Mouse (Mus musculus): ENCODE results near the gene Ccnyl1. TPM values are rescaled to one million over a fixed set of nuclear protein-coding genes. Genes with fewer than 3 reads are reported as not detected.

The Ccnyl1 gene
- total and polyA plus RNA-seq, 3 experiments = 2.8 to 9.0 (median 5.3) TPM

GRCm38 (mm10) chr1:64732637-64733200 lies 42.5 kb downstream of the Ccnyl1 start:
- Histone ChIP-seq H3K27ac (ENCODE audit: insufficient read depth, low read depth) (no peak overlapping the region), H3K9me3 (replicated peaks; ENCODE audit: low read length) (peaks cover 14% of the 10 kb centered on the region), H3K4me2 (ENCODE audit: insufficient read depth, low read depth, poor library complexity, severe bottlenecking) (no peak overlapping the region), H3K27me3 (replicated peaks) (no peaks in the 10 kb centered on the region), H3K79me2 (replicated peaks; ENCODE audit: control insufficient read depth, extremely low read depth, insufficient read depth, poor library complexity, severe bottlenecking) (no peaks in the 10 kb centered on the region), H3K36me3 (replicated peaks in 1 of 2; ENCODE audit: control insufficient read depth in 1 of 2, insufficient read depth in 1 of 2, low read length in 1 of 2) (peaks cover 0 to 18% of the 10 kb centered on the region in 2 experiments), H3K4me3 (replicated peaks in 1 of 3; ENCODE audit: low read depth in 2 of 3, low read length in 2 of 3, poor library complexity in 1 of 3) (no peak overlapping the region), H3K9ac (ENCODE audit: insufficient read depth, low read depth) (no peak overlapping the region), H3K4me1 (ENCODE audit: control insufficient read depth in 1 of 2, insufficient read depth in 2 of 2) (peaks cover 0 to 6% of the 10 kb centered on the region in 2 experiments; a peak in 1 of 4 replicates)
- in situ Hi-C loops (cut with MboI; ENCODE audit: low pct_ligation_motif_present, low pct_unique_long_range_greater_than_20kb, low sequenced_read_pairs) (no loop called here), dilution Hi-C loops (cut with MboI; ENCODE audit: extremely low pct_ligation_motif_present, extremely low pct_unique_long_range_greater_than_20kb, low sequenced_read_pairs) (no loop called here)
- DNase-seq (ENCODE audit: extremely low read depth) = no peak
- no peak for TF ChIP-seq CTCF (conservative IDR thresholded peaks at IDR 0.05 in 1 of 2, IDR thresholded peaks at IDR 0.05 in 1 of 2; ENCODE audit: low read depth in 2 of 2, low read length in 2 of 2)
- no peak for TF ChIP-seq ZC3H11A (IDR thresholded peaks at IDR 0.05; ENCODE audit: low read depth, low read length)
- TF ChIP-seq POLR2AphosphoS2 (IDR thresholded peaks at IDR 0.05; ENCODE audit: low read depth, low read length) = no peak
- no peak for TF ChIP-seq GABPA (IDR thresholded peaks at IDR 0.05; ENCODE audit: insufficient replicate concordance, low read depth, low read length)
- no peak for TF ChIP-seq TCF12 (IDR thresholded peaks at IDR 0.05; ENCODE audit: low read depth, low read length)
- no peak for TF ChIP-seq HCFC1 (IDR thresholded peaks at IDR 0.05; ENCODE audit: low read depth, low read length)
- no peak for TF ChIP-seq E2F4 (IDR thresholded peaks at IDR 0.05; ENCODE audit: insufficient replicate concordance, low read depth, low read length)
- TF ChIP-seq ZKSCAN1 (IDR thresholded peaks at IDR 0.05; ENCODE audit: borderline replicate concordance, low read depth, low read length) = no peak
- no peak for TF ChIP-seq CHD1 (IDR thresholded peaks at IDR 0.05; ENCODE audit: low read depth, low read length)
- no peak for TF ChIP-seq JUN (IDR thresholded peaks at IDR 0.05; ENCODE audit: insufficient read depth, low read depth, low read length)
- TF ChIP-seq MXI1 (IDR thresholded peaks at IDR 0.05; ENCODE audit: low read depth, low read length) = no peak

- Histone ChIP-seq H3K27ac (ENCODE audit: insufficient read depth, low read depth) (no peak overlapping the region), H3K9ac (ENCODE audit: insufficient read depth, low read depth) (no peak overlapping the region), H3K4me1 (ENCODE audit: control insufficient read depth in 1 of 2, insufficient read depth in 2 of 2) (peaks cover 6% of the 10 kb centered on the region in 2 experiments; a peak in 3 of 4 replicates)
Observed at GRCm38 (mm10) chr1:64733453-64734245, 43.4 kb downstream of the Ccnyl1 start.

More at GRCm38 (mm10) chr1:64733453-64734245, 43.4 kb downstream of the Ccnyl1 start:
- Histone ChIP-seq H3K27me3 (replicated peaks) (peaks cover 1% of the 10 kb centered on the region), H3K9me3 (replicated peaks; ENCODE audit: low read length) (peaks cover 14% of the 10 kb centered on the region), H3K4me3 (replicated peaks in 1 of 3; ENCODE audit: low read depth in 2 of 3, low read length in 2 of 3, poor library complexity in 1 of 3) (no peak overlapping the region), H3K79me2 (replicated peaks; ENCODE audit: control insufficient read depth, extremely low read depth, insufficient read depth, poor library complexity, severe bottlenecking) (no peaks in the 10 kb centered on the region), H3K4me2 (ENCODE audit: insufficient read depth, low read depth, poor library complexity, severe bottlenecking) (no peak overlapping the region), H3K36me3 (replicated peaks in 1 of 2; ENCODE audit: control insufficient read depth in 1 of 2, insufficient read depth in 1 of 2, low read length in 1 of 2) (peaks cover 0 to 18% of the 10 kb centered on the region in 2 experiments)
- dilution Hi-C loops (cut with MboI; ENCODE audit: extremely low pct_ligation_motif_present, extremely low pct_unique_long_range_greater_than_20kb, low sequenced_read_pairs) (no loop called here), in situ Hi-C loops (cut with MboI; ENCODE audit: low pct_ligation_motif_present, low pct_unique_long_range_greater_than_20kb, low sequenced_read_pairs) (no loop called here)
- no peak for TF ChIP-seq CHD2 (IDR thresholded peaks at IDR 0.05; ENCODE audit: low read length)
- TF ChIP-seq MAX (IDR thresholded peaks at IDR 0.05; ENCODE audit: low read length) = no peak
- no peak for TF ChIP-seq ZC3H11A (IDR thresholded peaks at IDR 0.05; ENCODE audit: low read depth, low read length)
- no peak for TF ChIP-seq NELFE (IDR thresholded peaks at IDR 0.05; ENCODE audit: low read depth, low read length)
- no peak for TF ChIP-seq SIN3A (IDR thresholded peaks at IDR 0.05; ENCODE audit: low read length)
- TF ChIP-seq USF1 (IDR thresholded peaks at IDR 0.05; ENCODE audit: low read depth, low read length) = no peak
- DNase-seq (ENCODE audit: extremely low read depth) = no peak
